Mouse (Mus musculus): Measurements from ENCODE around the gene Casp9. TPM values are rescaled to one million over a fixed set of nuclear protein-coding genes. Genes with fewer than 3 reads are reported as not detected.

Gene Casp9
- polyA plus RNA-seq, 1 experiment from 2014 or later: 14.7 TPM

GRCm38 (mm10) chr4:141826060-141826459 lies 32.6 kb downstream of the Casp9 start, which contains the start of gene Cela2a:
TSS of gene Cela2a (minus strand) at chr4:141826160.
- Histone ChIP-seq H3K9ac (no peak within 1 kb of the TSS), H3K4me1 (no peaks in the 10 kb centered on the region)
- 67% methylated on average over 5 of the region's 5 CpGs for WGBS

GRCm38 (mm10) chr4:141827401-141827800 lies 34.0 kb downstream of the Casp9 start:
- 95% methylated on average over 2 of the region's 2 CpGs for WGBS
- H3K4me1 ChIP-seq: no peaks in the 10 kb centered on the region
- H3K4me3 ChIP-seq: no peak overlapping the region
- no peak overlapping the region for H3K27ac ChIP-seq
- H3K9me3 ChIP-seq (replicated peaks): no peaks in the 10 kb centered on the region
- ATAC-seq: no peak
- H3K4me2 ChIP-seq: no peak overlapping the region
- no peaks in the 10 kb centered on the region for H3K27me3 ChIP-seq
- no peak overlapping the region for H3K9ac ChIP-seq
- H3K36me3 ChIP-seq (ENCODE audit: poor library complexity, severe bottlenecking): no peaks in the 10 kb centered on the region

More at GRCm38 (mm10) chr4:141826060-141826459, 32.6 kb downstream of the Casp9 start, which contains the start of gene Cela2a:
- H3K9me3 ChIP-seq (replicated peaks): no peaks in the 10 kb centered on the region
- ATAC-seq: no peak
- no peak within 1 kb of the TSS for H3K27ac ChIP-seq
- H3K36me3 ChIP-seq (ENCODE audit: poor library complexity, severe bottlenecking): no peaks in the 10 kb centered on the region
- H3K27me3 ChIP-seq: no peaks in the 10 kb centered on the region
- no peak within 1 kb of the TSS for H3K4me2 ChIP-seq
- no peak within 1 kb of the TSS for H3K4me3 ChIP-seq

- ATAC-seq: no peak
- H3K27me3 ChIP-seq: no peaks in the 10 kb centered on the region
- no peaks in the 10 kb centered on the region for H3K4me1 ChIP-seq
- 72% methylated on average over 4 of the region's 4 CpGs for WGBS
- H3K9ac ChIP-seq: no peak overlapping the region
- no peaks in the 10 kb centered on the region for H3K9me3 ChIP-seq (replicated peaks)
- no peak overlapping the region for H3K4me2 ChIP-seq
- H3K36me3 ChIP-seq (ENCODE audit: poor library complexity, severe bottlenecking): no peaks in the 10 kb centered on the region
- no peak overlapping the region for H3K4me3 ChIP-seq
- H3K27ac ChIP-seq: no peak overlapping the region
Observed at GRCm38 (mm10) chr4:141828177-141828576, 34.8 kb downstream of the Casp9 start.

- Histone ChIP-seq H3K27me3 (no peaks in the 10 kb centered on the region), H3K4me1 (no peaks in the 10 kb centered on the region), H3K9ac (no peak overlapping the region), H3K4me3 (no peak overlapping the region), H3K4me2 (no peak overlapping the region), H3K27ac (no peak overlapping the region), H3K9me3 (replicated peaks) (no peaks in the 10 kb centered on the region), H3K36me3 (ENCODE audit: poor library complexity, severe bottlenecking) (no peaks in the 10 kb centered on the region)
- 57% methylated on average over 11 of the region's 11 CpGs for WGBS
- no peak for ATAC-seq
Observed at GRCm38 (mm10) chr4:141830381-141830780, 37.0 kb downstream of the Casp9 start.

DNA sequence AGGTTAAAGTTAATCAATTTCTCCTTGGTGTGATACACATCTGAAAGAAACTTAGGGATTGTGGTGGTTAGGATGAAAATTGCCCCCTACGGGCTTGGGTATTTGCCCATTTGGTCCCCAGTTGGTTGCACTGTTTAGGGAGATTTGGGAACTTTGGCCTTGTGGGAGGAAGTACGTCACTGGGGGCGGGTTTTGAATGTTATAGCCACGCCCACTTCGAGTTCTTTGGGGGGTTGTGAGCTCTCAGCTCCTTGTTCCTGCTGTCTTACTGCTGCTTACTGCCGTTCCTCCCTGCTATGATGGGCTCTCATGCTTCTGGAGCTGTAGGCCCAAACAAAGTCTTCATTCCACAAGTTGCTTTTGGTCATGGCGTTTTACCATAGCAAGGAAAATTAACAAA lies 37.9 kb downstream of the Casp9 start:
- no peaks in the 10 kb centered on the region for H3K36me3 ChIP-seq (ENCODE audit: poor library complexity, severe bottlenecking)
- no peak for ATAC-seq
- no peaks in the 10 kb centered on the region for H3K4me1 ChIP-seq
- no peak overlapping the region for H3K9ac ChIP-seq
- no peaks in the 10 kb centered on the region for H3K27me3 ChIP-seq
- H3K4me3 ChIP-seq: no peak overlapping the region
- 85% methylated on average over 7 of the region's 7 CpGs for WGBS
- no peak overlapping the region for H3K27ac ChIP-seq
- no peaks in the 10 kb centered on the region for H3K9me3 ChIP-seq (replicated peaks)
- H3K4me2 ChIP-seq: no peak overlapping the region

DNA sequence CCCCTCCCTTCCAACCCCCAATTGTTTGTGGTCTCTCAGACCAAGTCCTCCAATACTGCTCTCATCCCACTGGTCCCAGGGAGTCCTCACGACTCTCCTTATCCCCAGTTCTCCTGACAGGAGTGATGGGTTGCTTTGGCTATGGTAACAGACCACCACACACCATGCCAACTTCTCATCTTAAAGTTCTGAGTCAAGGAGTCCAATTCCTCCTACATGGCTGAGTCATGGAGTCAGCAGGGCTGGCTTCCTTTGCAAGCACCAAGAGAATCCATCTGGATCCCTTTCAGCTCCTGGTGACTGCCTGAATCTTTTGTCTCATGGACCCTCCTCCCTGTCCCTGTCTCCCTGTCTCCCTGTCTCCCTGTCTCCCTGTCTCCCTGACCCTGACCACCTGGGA lies 40.5 kb downstream of the Casp9 start:
- no peak for ATAC-seq
- Histone ChIP-seq H3K9me3 (replicated peaks) (no peaks in the 10 kb centered on the region), H3K4me1 (no peaks in the 10 kb centered on the region), H3K36me3 (ENCODE audit: poor library complexity, severe bottlenecking) (no peaks in the 10 kb centered on the region), H3K4me3 (no peak overlapping the region), H3K9ac (no peak overlapping the region), H3K27ac (no peak overlapping the region), H3K4me2 (no peak overlapping the region), H3K27me3 (no peaks in the 10 kb centered on the region)
- WGBS: 48% methylated on average over 1 of the region's 1 CpGs

DNA sequence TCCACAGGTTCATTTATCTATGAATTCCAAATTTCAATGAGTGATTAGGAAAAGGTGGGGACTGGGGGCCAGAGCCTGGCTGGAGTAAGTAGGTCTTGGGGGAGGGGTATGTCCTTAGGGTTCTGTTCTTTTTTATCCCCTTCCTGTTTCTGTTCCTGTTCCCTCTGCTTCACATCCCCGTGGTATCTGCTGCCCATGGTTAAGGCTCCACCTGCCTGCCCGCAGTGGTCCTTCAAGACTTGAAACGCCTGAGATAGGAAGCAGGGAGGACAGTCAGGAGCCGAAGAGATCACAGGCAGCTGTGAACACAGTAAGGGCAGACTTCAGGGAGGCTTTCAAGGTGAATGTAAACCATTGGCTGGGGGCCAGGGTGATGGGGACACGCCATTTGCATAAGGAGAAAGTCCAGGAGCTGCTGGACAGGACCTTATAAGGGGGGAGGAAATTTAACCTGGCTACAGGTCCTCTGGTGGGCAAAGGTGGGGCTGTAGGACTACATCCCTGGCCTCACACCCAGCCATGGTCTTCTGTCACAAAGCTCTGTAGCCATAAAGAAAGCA lies 41.2 kb downstream of the Casp9 start:
- H3K4me1 ChIP-seq: no peaks in the 10 kb centered on the region
- ATAC-seq: no peak
- no peaks in the 10 kb centered on the region for H3K27me3 ChIP-seq
- no peak overlapping the region for H3K4me3 ChIP-seq
- H3K27ac ChIP-seq: no peak overlapping the region
- H3K9ac ChIP-seq: no peak overlapping the region
- H3K4me2 ChIP-seq: no peak overlapping the region
- 71% methylated on average over 5 of the region's 5 CpGs for WGBS
- no peaks in the 10 kb centered on the region for H3K9me3 ChIP-seq (replicated peaks)
- no peaks in the 10 kb centered on the region for H3K36me3 ChIP-seq (ENCODE audit: poor library complexity, severe bottlenecking)

DNA sequence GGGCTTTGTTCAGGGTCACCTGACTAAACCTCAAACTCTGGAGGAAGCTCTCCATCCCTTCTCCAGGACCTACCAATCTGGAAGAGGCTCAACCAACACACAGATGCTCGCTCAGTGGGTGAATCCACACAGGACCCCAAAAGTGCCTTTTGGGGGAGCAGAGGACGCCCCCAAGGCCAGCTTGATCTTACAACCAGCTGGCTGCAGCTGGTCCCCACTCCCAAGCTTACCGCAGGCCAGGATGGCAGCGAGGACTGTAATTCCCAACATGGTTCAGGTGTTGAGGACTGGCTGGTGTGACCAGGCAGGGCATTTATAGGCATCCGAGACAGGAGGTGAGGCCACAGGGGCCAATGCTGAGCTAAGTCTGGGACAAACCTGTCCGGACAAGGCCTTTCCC lies 52.6 kb downstream of the Casp9 start, which contains the start of gene Ctrc:
Gene Ctrc (minus strand): TSS at position 361 of the 400 bp plus-strand sequence.
- H3K4me3 ChIP-seq: no peak within 1 kb of the TSS
- WGBS: 88% methylated on average over 6 of the region's 6 CpGs
- H3K4me1 ChIP-seq: no peaks in the 10 kb centered on the region
- H3K36me3 ChIP-seq (ENCODE audit: poor library complexity, severe bottlenecking): no peaks in the 10 kb centered on the region
- no peak within 1 kb of the TSS for H3K9ac ChIP-seq
- no peak for ATAC-seq
- H3K27me3 ChIP-seq: no peaks in the 10 kb centered on the region
- no peak within 1 kb of the TSS for H3K4me2 ChIP-seq
- no peak within 1 kb of the TSS for H3K27ac ChIP-seq
- no peaks in the 10 kb centered on the region for H3K9me3 ChIP-seq (replicated peaks)

DNA sequence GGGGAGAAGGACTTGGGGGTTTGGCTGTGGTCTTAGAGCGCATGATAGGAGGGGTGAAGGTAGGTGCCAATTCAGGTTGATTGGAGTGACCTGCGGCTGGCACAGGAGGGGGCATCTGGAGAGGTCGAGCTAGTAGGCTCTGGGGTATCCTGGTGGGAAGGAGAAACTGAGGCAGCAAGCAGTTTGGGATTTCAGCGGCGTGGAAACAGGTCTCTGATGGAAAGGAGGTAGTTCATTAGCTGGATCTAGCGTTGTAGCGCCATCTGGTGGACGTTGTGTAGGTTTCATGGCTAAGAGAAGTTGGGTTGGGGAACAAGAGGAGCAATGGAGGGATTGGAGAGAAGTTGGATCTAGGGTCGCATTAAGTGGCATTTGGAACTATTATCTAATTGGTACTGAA lies 60.0 kb downstream of the Casp9 start:
- no peak overlapping the region for H3K4me3 ChIP-seq
- H3K4me2 ChIP-seq: no peak overlapping the region
- no peaks in the 10 kb centered on the region for H3K27me3 ChIP-seq
- no peaks in the 10 kb centered on the region for H3K36me3 ChIP-seq (ENCODE audit: poor library complexity, severe bottlenecking)
- no peaks in the 10 kb centered on the region for H3K9me3 ChIP-seq (replicated peaks)
- H3K27ac ChIP-seq: no peak overlapping the region
- 72% methylated on average over 9 of the region's 9 CpGs for WGBS
- no peak for ATAC-seq
- peaks cover 5% of the 10 kb centered on the region; the same call in 1 of the 2 replicates for H3K4me1 ChIP-seq
- H3K9ac ChIP-seq: no peak overlapping the region

GRCm38 (mm10) chr4:141857422-141857930 lies 64.1 kb downstream of the Casp9 start:
- peaks cover 5% of the 10 kb centered on the region; the same call in 1 of the 2 replicates for H3K4me1 ChIP-seq
- WGBS: 14% methylated on average over 10 of the region's 10 CpGs
- no peak overlapping the region for H3K9ac ChIP-seq
- H3K4me2 ChIP-seq: no peak overlapping the region
- H3K27ac ChIP-seq: peak overlapping the region; percentile 7; the same call in 1 of the 2 replicates
- no peaks in the 10 kb centered on the region for H3K27me3 ChIP-seq
- H3K9me3 ChIP-seq (replicated peaks): no peaks in the 10 kb centered on the region
- ATAC-seq: peak; percentile 86
- peaks cover 39% of the 10 kb centered on the region for H3K36me3 ChIP-seq (ENCODE audit: poor library complexity, severe bottlenecking)
- no peak overlapping the region for H3K4me3 ChIP-seq

DNA sequence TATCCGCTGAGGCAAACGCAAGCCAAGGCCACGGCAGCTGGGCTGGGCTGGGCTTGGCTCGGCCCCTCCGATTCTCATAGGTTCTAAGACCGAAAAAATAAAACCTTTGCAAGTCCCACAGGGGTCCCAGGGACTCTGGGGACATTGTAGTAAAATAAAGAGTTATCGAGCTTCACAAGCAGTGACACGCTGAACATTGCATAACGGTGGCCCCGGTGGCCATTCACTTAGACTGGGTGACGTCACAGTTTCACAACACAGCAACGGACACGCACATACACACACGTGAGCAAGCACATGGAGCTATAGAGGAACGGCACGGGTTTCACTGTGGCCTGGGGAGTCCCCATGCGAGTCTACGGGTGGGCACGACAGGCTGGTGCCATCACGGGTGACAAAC lies 65.1 kb downstream of the Casp9 start:
- Histone ChIP-seq H3K27ac (peak overlapping the region; percentile 48; the same call in 1 of the 2 replicates), H3K27me3 (no peaks in the 10 kb centered on the region), H3K4me3 (no peak overlapping the region), H3K4me2 (no peak overlapping the region), H3K36me3 (ENCODE audit: poor library complexity, severe bottlenecking) (peaks cover 39% of the 10 kb centered on the region), H3K9me3 (replicated peaks) (no peaks in the 10 kb centered on the region), H3K4me1 (peaks cover 5% of the 10 kb centered on the region; the same call in 1 of the 2 replicates), H3K9ac (no peak overlapping the region)
- no peak for ATAC-seq
- 91% methylated on average over 20 of the region's 20 CpGs for WGBS

DNA sequence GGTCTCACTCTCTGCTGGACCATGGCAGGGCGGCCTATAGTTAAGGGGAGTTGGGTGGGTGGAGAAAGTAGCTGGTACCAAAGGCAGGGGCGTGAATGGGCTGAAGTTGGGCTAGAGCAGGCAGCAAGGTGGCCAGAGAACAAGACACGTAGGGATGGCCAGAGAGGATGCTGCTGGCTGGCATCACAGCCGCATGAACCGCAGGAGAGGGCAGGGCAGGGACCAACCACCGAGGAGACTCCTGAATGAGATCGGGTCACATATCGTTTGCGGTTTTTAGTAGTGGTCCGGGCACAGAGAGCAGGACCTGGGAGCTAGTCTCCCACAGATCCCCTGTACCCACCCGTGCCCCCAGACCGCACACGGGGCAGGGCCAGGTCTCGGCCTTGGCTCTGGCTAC lies 65.9 kb downstream of the Casp9 start:
- Histone ChIP-seq H3K4me1 (peaks cover 5% of the 10 kb centered on the region; the same call in 1 of the 2 replicates), H3K4me2 (no peak overlapping the region), H3K9me3 (replicated peaks) (no peaks in the 10 kb centered on the region), H3K27me3 (no peaks in the 10 kb centered on the region), H3K36me3 (ENCODE audit: poor library complexity, severe bottlenecking) (peaks cover 40% of the 10 kb centered on the region), H3K4me3 (no peak overlapping the region), H3K9ac (no peak overlapping the region), H3K27ac (no peak overlapping the region)
- WGBS: 92% methylated on average over 14 of the region's 14 CpGs
- no peak for ATAC-seq
